Mouse (Mus musculus) liver, postnatal 0 days (tissue): ENCODE data around the gene Aamp.

ENCODE experiments used
- CTCF ChIP-seq: sonication (generic); IDR thresholded peaks from 2 replicates; pipeline ENCODE4 v1.5.1; 2016; ENCODE audit warnings: antibody characterized with exemption, low read depth
- EP300 ChIP-seq: IDR thresholded peaks from 2 replicates; pipeline ENCODE4 v1.6.1; 2016; ENCODE audit warnings: antibody characterized with exemption, low read depth, mild to moderate bottlenecking

- no peak for TF ChIP-seq CTCF
- TF ChIP-seq EP300: no peak
Observed at GRCm38 (mm10) chr1:74229942-74230341, 54.6 kb downstream of the Aamp start.
